Mouse (Mus musculus) stomach, embryonic 16.5 days (tissue): ENCODE data around the gene Zcwpw1. TPM values are rescaled to one million over a fixed set of nuclear protein-coding genes. Genes with fewer than 3 reads are reported as not detected.

Experiments used
- ATAC-seq: fragments of 200-750 bp; cut with Nextera tagmentation; 2 replicates; pipeline ENCODE4 v1.8.0; 2017; ENCODE audit warnings: moderate number of reproducible peaks, moderate TSS enrichment; ENCODE audit not compliant: insufficient read depth, low FRiP score
- H3K27ac ChIP-seq: fragments of 300-500 bp; sonication (generic); 2 replicates; pipeline ENCODE4 v1.5.1; 2014; ENCODE audit warnings: low read length
- H3K27me3 ChIP-seq: fragments of 300-500 bp; sonication (generic); 2 replicates; pipeline ENCODE4 v1.6.1; 2014; ENCODE audit warnings: low read length, control low read depth, mixed read lengths; ENCODE audit not compliant: control insufficient read depth, insufficient read depth
- H3K36me3 ChIP-seq: fragments of 300-500 bp; sonication (generic); 2 replicates; pipeline ENCODE4 v1.6.1; 2014; ENCODE audit warnings: low read length; ENCODE audit not compliant: control insufficient read depth, insufficient read depth
- H3K4me1 ChIP-seq: fragments of 300-500 bp; sonication (generic); 2 replicates; pipeline ENCODE4 v1.6.1; 2014; ENCODE audit warnings: low read length, control low read depth, mixed read lengths; ENCODE audit not compliant: control insufficient read depth, insufficient read depth
- H3K4me2 ChIP-seq: fragments of 300-500 bp; sonication (generic); 2 replicates; pipeline ENCODE4 v1.6.1; 2014; ENCODE audit warnings: low read depth, low read length, mixed read lengths
- H3K4me3 ChIP-seq: fragments of 300-500 bp; sonication (generic); replicated peaks from 2 replicates; pipeline ENCODE4 v1.5.1; 2014; ENCODE audit warnings: mild to moderate bottlenecking, low read length
- H3K9ac ChIP-seq: fragments of 300-500 bp; sonication (generic); 2 replicates; pipeline ENCODE4 v1.6.1; 2014; ENCODE audit warnings: low read length
- H3K9me3 ChIP-seq: fragments of 300-500 bp; sonication (generic); replicated peaks from 2 replicates; pipeline ENCODE4 v1.6.1; 2016; ENCODE audit warnings: low read length, control low read depth; ENCODE audit not compliant: control insufficient read depth
- WGBS: fragments of 180-500 bp; shearing (Covaris S2); extraction: QIAGEN DNeasy Blood & Tissue Kit; methylation state at CpG from one replicate; pipeline ENCODE4 v1.1.7; 2014; 5-methylcytosine and 5-hydroxymethylcytosine counted together
- polyA plus RNA-seq: library from polyadenylated mRNA; unstranded; fragments of >200 nt; fragmentation: Nextera tagmentation; extraction: Ambion mirVana; gene quantifications from 2 replicates; pipeline ENCODE4 v1.2.1, GENCODE M21; 2015

The Zcwpw1 gene
- polyA plus RNA-seq, 1 experiment from 2014 or later: 18.0 TPM

DNA sequence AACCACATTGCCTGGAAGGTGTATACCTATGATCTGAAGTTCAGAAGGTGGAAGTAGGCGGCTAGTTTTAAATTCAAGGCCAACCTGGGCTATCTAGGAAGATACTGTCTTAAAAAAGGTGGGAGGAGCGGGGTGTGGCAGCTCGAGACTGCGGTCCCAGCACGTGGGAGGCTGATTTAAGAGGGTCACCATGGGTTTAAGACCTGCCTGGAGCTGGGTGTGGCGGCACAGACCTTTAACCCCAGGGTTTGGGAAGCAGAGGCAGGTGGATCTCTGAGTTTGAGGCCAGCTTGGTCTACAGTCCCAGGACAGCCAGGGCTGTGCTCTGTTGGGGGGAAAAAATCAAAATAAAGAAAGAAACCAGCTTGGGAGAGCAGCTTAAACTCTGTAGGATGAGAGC is 35.6 kb upstream of the Zcwpw1 start:
- no peak for ATAC-seq
- H3K27ac ChIP-seq: no peak overlapping the region
- H3K9ac ChIP-seq: no peak overlapping the region
- WGBS: 86% methylated on average over 6 of the region's 6 CpGs
- no peak overlapping the region for H3K4me3 ChIP-seq
- no peaks in the 10 kb centered on the region for H3K27me3 ChIP-seq
- H3K9me3 ChIP-seq: no peaks in the 10 kb centered on the region
- H3K4me1 ChIP-seq: peaks cover 28% of the 10 kb centered on the region
- no peak overlapping the region for H3K4me2 ChIP-seq
- H3K36me3 ChIP-seq: peaks cover 12% of the 10 kb centered on the region; the same call in 1 of the 2 replicates

DNA sequence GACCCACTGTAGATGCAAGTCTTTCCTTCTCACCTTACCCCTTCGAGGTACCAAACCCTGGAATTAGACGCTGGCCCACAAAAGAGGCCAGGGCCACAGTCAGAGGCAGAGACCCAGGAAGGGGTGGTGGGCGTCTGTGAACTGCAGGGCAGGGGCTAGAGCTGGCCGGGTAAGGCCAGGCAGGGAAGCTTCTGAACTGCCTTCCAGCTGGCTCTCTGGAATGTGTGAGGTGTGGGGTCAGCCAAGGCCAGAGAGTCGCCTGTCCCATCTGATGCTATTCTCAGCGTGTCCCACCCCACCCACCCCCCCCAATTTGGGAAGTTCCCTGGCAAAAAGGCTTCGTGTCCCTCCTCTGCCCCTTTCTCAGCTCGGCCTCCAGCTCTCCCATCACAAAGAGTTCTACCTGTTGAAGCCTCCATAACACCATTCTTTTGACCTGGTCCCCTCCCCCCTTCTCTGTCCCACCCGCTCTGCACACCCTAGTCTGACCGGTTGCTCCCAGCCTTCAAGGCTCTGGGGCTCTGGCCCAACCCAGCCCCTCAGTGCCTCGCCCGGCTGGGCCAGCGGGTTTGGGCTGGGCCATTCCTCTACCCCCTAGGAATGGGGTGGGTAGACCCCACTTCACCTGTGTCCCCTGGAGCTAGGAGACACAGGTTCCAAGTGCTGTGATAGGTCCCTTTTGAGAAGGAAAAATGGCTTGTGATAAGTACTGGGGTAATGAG is 34.3 kb upstream of the Zcwpw1 start:
- WGBS: 60% methylated on average over 13 of the region's 13 CpGs
- Histone ChIP-seq H3K27ac (no peak overlapping the region), H3K9ac (0 out of 2 replicates have a peak overlapping the region, but pooled peaks have one; percentile 11), H3K36me3 (peaks cover 16% of the 10 kb centered on the region; the same call in 1 of the 2 replicates), H3K4me2 (no peak overlapping the region), H3K27me3 (no peaks in the 10 kb centered on the region), H3K4me1 (peaks cover 23% of the 10 kb centered on the region), H3K9me3 (no peaks in the 10 kb centered on the region), H3K4me3 (no peak overlapping the region)
- no peak; the same call in 1 of the 2 replicates for ATAC-seq

DNA sequence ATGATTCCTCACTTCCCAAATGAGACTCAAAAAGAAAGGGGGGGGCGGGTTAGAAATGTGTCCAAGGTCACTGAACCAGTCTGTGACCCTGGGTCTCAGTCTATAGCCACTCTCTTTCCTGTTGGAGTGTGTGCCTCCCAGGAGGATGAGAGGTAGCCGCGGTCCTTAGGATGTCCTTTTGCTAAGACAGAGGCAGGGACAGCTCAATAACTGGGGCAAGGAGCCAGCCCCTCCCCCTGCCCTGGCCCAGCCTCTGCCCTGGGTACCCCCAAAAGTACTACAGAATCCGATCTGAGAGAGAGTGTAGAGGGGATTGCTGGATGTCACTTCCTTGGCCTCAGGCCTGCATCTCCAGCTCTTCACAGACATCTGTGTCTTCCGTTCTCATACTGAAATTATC is 32.2 kb upstream of the Zcwpw1 start:
- peaks cover 14% of the 10 kb centered on the region for H3K4me1 ChIP-seq
- no peaks in the 10 kb centered on the region for H3K27me3 ChIP-seq
- no peak for ATAC-seq
- H3K36me3 ChIP-seq: peaks cover 27% of the 10 kb centered on the region; the same call in 1 of the 2 replicates
- no peak overlapping the region for H3K4me3 ChIP-seq
- H3K27ac ChIP-seq: peak overlapping the region; percentile 15; the same call in 1 of the 2 replicates
- no peak overlapping the region for H3K9ac ChIP-seq
- no peak overlapping the region for H3K4me2 ChIP-seq
- H3K9me3 ChIP-seq: no peaks in the 10 kb centered on the region
- 85% methylated on average over 5 of the region's 5 CpGs for WGBS

DNA sequence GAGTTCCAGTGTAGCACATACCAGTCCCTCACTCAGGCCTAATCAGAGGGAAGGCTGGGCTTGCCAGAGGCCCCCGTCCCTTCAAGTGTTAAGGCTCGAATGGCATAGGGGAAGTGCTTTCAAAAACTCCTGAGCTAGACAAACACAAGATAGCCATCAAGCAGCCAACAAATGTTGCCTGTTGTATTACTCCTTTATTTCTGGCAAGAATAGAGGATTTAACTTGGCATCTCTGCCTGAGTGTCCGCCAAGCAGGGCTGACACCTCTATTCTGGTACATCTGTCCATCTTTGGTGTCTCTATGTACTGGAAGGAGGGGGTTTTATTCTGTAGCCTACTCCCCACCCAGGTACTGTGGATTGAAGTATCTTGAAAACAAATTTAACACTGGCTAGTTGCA is 31.5 kb upstream of the Zcwpw1 start:
- Histone ChIP-seq H3K27me3 (no peaks in the 10 kb centered on the region), H3K36me3 (peaks cover 26% of the 10 kb centered on the region; the same call in 1 of the 2 replicates), H3K9me3 (no peaks in the 10 kb centered on the region), H3K4me3 (no peak overlapping the region), H3K9ac (no peak overlapping the region), H3K4me1 (peaks cover 14% of the 10 kb centered on the region), H3K27ac (no peak overlapping the region), H3K4me2 (no peak overlapping the region)
- WGBS: 69% methylated on average over 3 of the region's 3 CpGs
- no peak for ATAC-seq

DNA sequence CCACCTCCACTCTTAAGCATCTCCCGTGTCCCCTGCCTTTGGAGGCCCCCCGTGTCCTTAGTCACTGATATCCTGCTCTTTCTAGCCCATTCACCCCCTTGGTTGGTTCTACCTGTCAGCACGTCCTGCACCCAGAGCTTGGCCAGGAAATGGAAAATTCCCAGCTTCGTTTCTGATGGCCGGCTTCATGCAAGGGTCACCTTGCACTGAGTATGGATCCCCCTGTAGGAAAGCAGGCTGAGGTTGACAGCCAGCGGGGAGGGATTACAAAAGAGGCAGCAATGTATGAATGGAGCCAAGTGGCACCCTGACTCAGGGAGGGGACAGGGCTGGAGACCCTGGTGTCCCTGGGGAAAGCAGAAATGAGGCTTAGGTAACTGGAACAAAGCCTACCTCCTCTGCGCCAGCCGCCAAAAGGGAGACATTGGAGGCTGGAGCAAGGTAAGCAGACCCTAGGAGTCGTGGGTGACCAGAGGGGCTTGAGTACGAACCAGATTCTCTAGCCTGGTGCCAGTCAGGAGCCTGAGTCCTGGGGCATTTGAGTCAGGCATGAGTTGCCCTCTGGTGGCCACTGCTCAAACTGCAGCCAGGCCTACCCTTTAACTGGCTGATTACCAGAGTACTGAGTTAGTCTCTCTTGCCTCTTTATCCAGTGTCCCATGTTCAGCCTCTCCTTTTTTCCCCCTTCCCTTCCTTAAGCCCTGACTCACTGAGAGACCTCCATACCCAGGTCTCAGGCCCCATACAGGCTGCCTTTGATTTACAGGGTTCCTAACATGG is 30.5 kb upstream of the Zcwpw1 start:
- Histone ChIP-seq H3K27me3 (no peaks in the 10 kb centered on the region), H3K9ac (no peak overlapping the region), H3K4me3 (no peak overlapping the region), H3K36me3 (peaks cover 17% of the 10 kb centered on the region; the same call in 1 of the 2 replicates), H3K27ac (no peak overlapping the region), H3K9me3 (no peaks in the 10 kb centered on the region), H3K4me2 (no peak overlapping the region), H3K4me1 (peaks cover 14% of the 10 kb centered on the region)
- WGBS: 47% methylated on average over 10 of the region's 10 CpGs
- ATAC-seq: 0 out of 2 replicates have a peak, but pooled peaks have one; percentile 15

DNA sequence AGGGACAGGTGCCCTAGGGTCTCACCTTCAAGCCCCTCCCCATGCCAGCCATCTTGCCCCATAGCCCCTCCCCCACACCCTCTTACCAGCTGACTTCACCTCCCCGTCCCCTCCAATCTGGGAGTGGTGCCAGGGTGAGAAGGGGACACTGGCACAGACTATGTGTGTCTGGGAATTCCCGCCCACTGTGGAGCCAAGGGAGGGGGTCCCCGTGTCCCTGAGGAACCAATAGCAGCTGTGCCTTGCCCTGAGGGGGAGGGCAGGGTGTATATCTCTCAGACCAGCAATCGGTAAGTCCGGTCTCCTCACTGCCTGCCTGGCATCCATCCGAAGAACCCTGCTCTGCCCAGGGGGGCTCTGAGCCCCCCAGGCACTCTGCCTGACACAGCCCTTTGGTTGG is 29.7 kb upstream of the Zcwpw1 start:
- WGBS: 79% methylated on average over 6 of the region's 6 CpGs
- no peak overlapping the region for H3K4me2 ChIP-seq
- peaks cover 14% of the 10 kb centered on the region for H3K4me1 ChIP-seq
- H3K27me3 ChIP-seq: no peaks in the 10 kb centered on the region
- no peak overlapping the region for H3K9ac ChIP-seq
- peak; percentile 15 for ATAC-seq
- H3K27ac ChIP-seq: no peak overlapping the region
- H3K9me3 ChIP-seq: no peaks in the 10 kb centered on the region
- peaks cover 14% of the 10 kb centered on the region; the same call in 1 of the 2 replicates for H3K36me3 ChIP-seq
- H3K4me3 ChIP-seq: no peak overlapping the region

DNA sequence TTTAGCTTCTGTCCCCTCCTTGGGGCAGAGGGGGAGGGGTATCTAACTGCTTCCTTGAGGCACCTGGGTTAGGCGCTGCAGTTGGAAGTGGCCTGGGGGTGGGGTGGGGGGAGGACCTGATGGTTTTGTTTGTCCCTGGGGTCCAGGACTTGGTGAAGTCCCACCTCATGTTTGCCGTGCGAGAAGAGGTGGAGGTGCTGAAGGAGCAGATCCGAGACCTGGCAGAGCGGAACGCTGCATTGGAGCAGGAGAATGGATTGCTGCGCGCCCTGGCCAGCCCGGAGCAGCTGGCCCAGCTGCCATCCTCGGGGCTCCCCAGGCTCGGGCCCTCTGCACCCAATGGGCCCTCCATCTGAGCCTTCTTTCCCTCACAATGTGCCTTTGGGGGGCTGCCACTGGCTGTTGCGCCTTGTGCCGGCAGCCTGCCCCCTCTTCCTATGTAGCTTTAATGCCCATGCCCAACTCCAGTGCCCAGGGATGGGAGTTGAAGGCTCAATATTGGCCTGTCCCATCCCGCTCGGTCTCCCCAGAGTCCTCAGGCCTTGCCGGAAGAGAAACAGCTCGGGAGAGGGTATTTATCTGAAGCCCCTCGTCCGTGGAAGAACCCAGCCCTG is 28.6 kb upstream of the Zcwpw1 start:
- WGBS: 91% methylated on average over 19 of the region's 19 CpGs
- Histone ChIP-seq H3K4me3 (no peak overlapping the region), H3K4me1 (peaks cover 14% of the 10 kb centered on the region), H3K9ac (no peak overlapping the region), H3K27me3 (no peaks in the 10 kb centered on the region), H3K36me3 (peaks cover 14% of the 10 kb centered on the region; the same call in 1 of the 2 replicates), H3K27ac (0 out of 2 replicates have a peak overlapping the region, but pooled peaks have one; percentile 1), H3K4me2 (no peak overlapping the region), H3K9me3 (no peaks in the 10 kb centered on the region)
- no peak for ATAC-seq

DNA sequence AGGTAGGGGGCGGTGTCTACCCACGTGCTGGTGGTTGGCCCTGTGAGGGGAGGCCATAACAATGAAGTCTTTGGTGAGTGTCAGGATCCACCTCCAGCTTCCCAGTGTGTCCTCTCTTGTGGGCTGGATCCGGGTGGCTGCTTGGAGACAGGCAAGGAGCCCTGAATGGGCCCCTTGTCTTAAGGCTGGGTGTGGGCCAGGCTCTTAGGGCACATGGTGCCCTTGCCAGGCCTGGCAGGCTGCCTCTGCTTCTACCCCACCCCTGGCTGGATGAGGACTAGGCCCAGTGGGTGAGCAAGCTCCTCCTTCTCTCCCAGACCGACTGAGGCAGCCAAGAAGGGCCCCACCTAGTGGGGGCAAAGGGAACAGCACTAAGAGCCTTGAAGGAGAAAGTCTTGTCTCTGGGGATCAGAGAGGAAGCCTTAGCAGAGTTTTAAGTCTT is 27.6 kb upstream of the Zcwpw1 start:
- no peak overlapping the region for H3K4me3 ChIP-seq
- H3K4me2 ChIP-seq: no peak overlapping the region
- ATAC-seq: peak; percentile 80; the same call in 1 of the 2 replicates
- H3K27me3 ChIP-seq: no peaks in the 10 kb centered on the region
- peaks cover 14% of the 10 kb centered on the region; the same call in 1 of the 2 replicates for H3K36me3 ChIP-seq
- no peak overlapping the region for H3K9ac ChIP-seq
- peaks cover 14% of the 10 kb centered on the region for H3K4me1 ChIP-seq
- WGBS: 32% methylated on average over 4 of the region's 4 CpGs
- no peak overlapping the region; the same call in 1 of the 2 replicates for H3K27ac ChIP-seq
- no peaks in the 10 kb centered on the region for H3K9me3 ChIP-seq
